In genomic region chr4:116650924-116651796, GRCm38 (mm10) we compare ENCODE assay signal across 8 mouse cellular contexts. TPM values are rescaled to one million over a fixed set of nuclear protein-coding genes. Genes with fewer than 3 reads are reported as not detected.
A peak's percentile ranks its signal among the peaks of the same experiment; 100 is the strongest.
DNase-seq lines count a peak whose midpoint lies in the region; ATAC-seq and TF ChIP-seq lines count a peak whose summit lies in the region.

Gene Akr1a1, minus strand, starts transcription at chr4:116651680.

- H3K4me1 ChIP-seq in E14TG2a.4 (replicated peaks; ENCODE audit: low read depth, low read length) = peaks cover 68% of the 10 kb centered on the region
- H3K4me1 ChIP-seq in forebrain, embryonic 13.5 days = peaks cover 43% of the 10 kb centered on the region
- peaks cover 30% of the 10 kb centered on the region for H3K4me1 ChIP-seq in liver, postnatal 0 days (ENCODE audit: insufficient read depth)
- peaks cover 14% of the 10 kb centered on the region for H3K4me1 ChIP-seq in neural tube, embryonic 14.5 days (ENCODE audit: control insufficient read depth, insufficient read depth, low read length)

- peak; percentile 100 for ATAC-seq in forebrain, embryonic 13.5 days
- peak; percentile 92 for ATAC-seq in liver, postnatal 0 days
- ATAC-seq in neural tube, embryonic 14.5 days (ENCODE audit: low read depth) = peak; percentile 99

- H3K4me2 ChIP-seq in forebrain, embryonic 13.5 days = peak within 1 kb of the TSS; percentile 86
- peak within 1 kb of the TSS; percentile 85 for H3K4me2 ChIP-seq in liver, postnatal 0 days (ENCODE audit: low read depth, low read length)
- peak within 1 kb of the TSS; percentile 85 for H3K4me2 ChIP-seq in neural tube, embryonic 14.5 days (ENCODE audit: low read depth, low read length)

- H3K36me3 ChIP-seq in E14TG2a.4 (ENCODE audit: insufficient read depth, low read length) = peaks cover 40% of the 10 kb centered on the region
- H3K36me3 ChIP-seq in forebrain, embryonic 13.5 days (ENCODE audit: poor library complexity, severe bottlenecking) = peaks cover 24% of the 10 kb centered on the region
- H3K36me3 ChIP-seq in liver, postnatal 0 days (replicated peaks; ENCODE audit: insufficient read depth, low read length) = peaks cover 8% of the 10 kb centered on the region
- 0 out of 2 replicates have a peak, but pooled peaks cover 5% of the 10 kb centered on the region for H3K36me3 ChIP-seq in neural tube, embryonic 14.5 days (ENCODE audit: control insufficient read depth, insufficient read depth, low read length)

- peak within 1 kb of the TSS; percentile 95 for H3K4me3 ChIP-seq in E14TG2a.4 (replicated peaks; ENCODE audit: low read length)
- peak within 1 kb of the TSS; percentile 97 for H3K4me3 ChIP-seq in forebrain, embryonic 13.5 days
- peak within 1 kb of the TSS; percentile 95 for H3K4me3 ChIP-seq in liver, postnatal 0 days (ENCODE audit: low read depth, low read length)
- H3K4me3 ChIP-seq in neural tube, embryonic 14.5 days (ENCODE audit: low read depth, low read length) = peak within 1 kb of the TSS; percentile 69

- H3K27ac ChIP-seq in forebrain, embryonic 13.5 days = peak within 1 kb of the TSS; percentile 74
- H3K27ac ChIP-seq in liver, postnatal 0 days (ENCODE audit: low read depth) = peak within 1 kb of the TSS; percentile 95
- peak within 1 kb of the TSS; percentile 76 for H3K27ac ChIP-seq in neural tube, embryonic 14.5 days (ENCODE audit: low read depth, low read length)

- TF ChIP-seq CTCF in E14TG2a.4 (conservative IDR thresholded peaks at IDR 0.05; ENCODE audit: low read length) = no peak
- TF ChIP-seq CTCF in liver, postnatal 0 days (IDR thresholded peaks at IDR 0.05; ENCODE audit: low read depth) = no peak

- intact Hi-C loops in heart, postnatal 10 days (cut with DNase I) = loop anchor here (1.0 kb wide), 1 partner anchor 33 kb away; no protein-coding TSS in a partner anchor

- peak within 1 kb of the TSS; percentile 95 for H3K9ac ChIP-seq in forebrain, embryonic 13.5 days
- H3K9ac ChIP-seq in liver, postnatal 0 days (replicated peaks) = peak within 1 kb of the TSS; percentile 90
- peak within 1 kb of the TSS; percentile 82 for H3K9ac ChIP-seq in neural tube, embryonic 14.5 days (replicated peaks; ENCODE audit: low read depth, low read length)

- no peak for TF ChIP-seq EP300 in liver, postnatal 0 days (IDR thresholded peaks at IDR 0.05; ENCODE audit: low read depth)

- no peaks in the 10 kb centered on the region for H3K9me3 ChIP-seq in E14TG2a.4 (ENCODE audit: low read length)
- H3K9me3 ChIP-seq in forebrain, embryonic 13.5 days (replicated peaks) = no peaks in the 10 kb centered on the region
- no peaks in the 10 kb centered on the region for H3K9me3 ChIP-seq in liver, postnatal 0 days (ENCODE audit: low read length)
- H3K9me3 ChIP-seq in neural tube, embryonic 14.5 days (ENCODE audit: control insufficient read depth, low read length) = no peaks in the 10 kb centered on the region

- WGBS in forebrain, embryonic 13.5 days = under 1% methylated on average over 39 of the region's 39 CpGs
- under 1% methylated on average over 39 of the region's 39 CpGs for WGBS in large intestine, adult 2 months
- WGBS in liver, postnatal 0 days (ENCODE audit: insufficient replicate concordance) = under 1% methylated on average over 39 of the region's 39 CpGs
- WGBS in neural tube, embryonic 14.5 days = under 1% methylated on average over 39 of the region's 39 CpGs

- H3K27me3 ChIP-seq in E14TG2a.4 (ENCODE audit: insufficient read depth, low read length) = no peaks in the 10 kb centered on the region
- no peaks in the 10 kb centered on the region for H3K27me3 ChIP-seq in forebrain, embryonic 13.5 days
- H3K27me3 ChIP-seq in liver, postnatal 0 days (ENCODE audit: insufficient read depth, low read length) = no peaks in the 10 kb centered on the region
- no peaks in the 10 kb centered on the region for H3K27me3 ChIP-seq in neural tube, embryonic 14.5 days (ENCODE audit: control insufficient read depth, insufficient read depth, low read length)

- DNase-seq in c-Kit-positive CD71-positive TER-119-positive erythroid progenitor cells, embryonic 14.5 days (ENCODE audit: low spot score) = peak; percentile 73
- DNase-seq in heart, postnatal 10 days = peak; percentile 95
- DNase-seq in large intestine, adult 2 months (ENCODE audit: low read depth, low spot score) = peak; percentile 71
- peak; percentile 87 for DNase-seq in liver, postnatal 0 days
- DNase-seq in testis, postnatal 10 days (ENCODE audit: low spot score) = peak; percentile 92

RNA-seq across cellular contexts. Expression of gene Akr1a1, which starts in this region (rescaled TPM):
- polyA plus RNA-seq in forebrain, embryonic 13.5 days (2015; fragmentation: Nextera tagmentation; extraction: Ambion mirVana) = 657 and 694 TPM in 2 replicates
- 100 to 1,000 TPM; 419 to 457 TPM for total RNA-seq in heart, postnatal 10 days (2021)
- 937 and 1,000 TPM in 2 replicates for polyA plus RNA-seq in large intestine, adult 2 months (2012; rRNA removed)
- 320 and 321 TPM in 2 replicates for polyA plus RNA-seq in liver, postnatal 0 days (2015; fragmentation: Nextera tagmentation; extraction: Ambion mirVana)
- 710 and 714 TPM in 2 replicates for polyA plus RNA-seq in neural tube, embryonic 14.5 days (2014; fragmentation: Nextera tagmentation; extraction: Ambion mirVana)

Comparison
In these comparisons a context has a peak if more than half of its experiments do, and no peak if none do; other contexts are left out.
1. Peak in every context shown above with its lines: DNase-seq, ATAC-seq, H3K4me3 ChIP-seq and H3K27ac ChIP-seq.